Mouse (Mus musculus) adrenal gland, postnatal 10 days (tissue): ENCODE measurements around the gene Acy3. TPM values are rescaled to one million over a fixed set of nuclear protein-coding genes. Genes with fewer than 3 reads are reported as not detected.

Source experiments
- total RNA-seq, 2 experiments: library from RNA; stranded (reverse); gene quantifications; 2 replicates each; pipeline ENCODE4 v1.2.3; 2021

Acy3 gene
- total RNA-seq, 2 experiments from 2014 or later = 32.0 to 33.3 TPM

Other genes starting within 250 kb of the Acy3 start
- gene Kmt5b, start 219.1 kb upstream of the Acy3 start, total RNA-seq = 10 to 100 TPM; 42.2 to 55.8 TPM
- gene Chka, start 134.8 kb upstream of the Acy3 start, total RNA-seq = 10 to 100 TPM; 46.6 to 53.1 TPM
- 10 to 100 TPM; 40.7 to 52.9 TPM for gene Tcirg1, start 79.4 kb upstream of the Acy3 start, total RNA-seq
- gene Ndufs8, start 73.8 kb upstream of the Acy3 start, total RNA-seq = 100 to 1,000 TPM; 409 to 436 TPM
- gene Aldh3b1, start 56.8 kb upstream of the Acy3 start, total RNA-seq = 10 to 100 TPM; 50.9 to 71.0 TPM
- gene Unc93b1, start 51.4 kb upstream of the Acy3 start, total RNA-seq = 10 to 100 TPM; 42.5 to 47.5 TPM
- under 1 TPM; 0.63 to 0.76 TPM for gene Aldh3b3, start 27.9 kb upstream of the Acy3 start, total RNA-seq
- gene Aldh3b2, start 14.2 kb upstream of the Acy3 start, total RNA-seq = 10 to 100 TPM in 1 of 2 experiments, 1 to 10 TPM in 1; 8.9 to 11.2 TPM
- gene Tbx10, start 6.2 kb downstream of the Acy3 start, total RNA-seq = not detected
- 10 to 100 TPM; 39.4 to 40.5 TPM for gene Nudt8, start 14.0 kb downstream of the Acy3 start, total RNA-seq
- 1 to 10 TPM in 1 of 2 experiments, under 1 TPM in 1; 0.72 to 1.9 TPM for gene Gm49405, start 14.1 kb downstream of the Acy3 start, total RNA-seq
- gene Doc2g, start 16.7 kb downstream of the Acy3 start, total RNA-seq = 1 to 10 TPM; 1.3 to 3.0 TPM
- gene Ndufv1, start 26.2 kb downstream of the Acy3 start, total RNA-seq = 100 to 1,000 TPM; 683 to 759 TPM
- gene Gstp1, start 51.4 kb downstream of the Acy3 start, total RNA-seq = 100 to 1,000 TPM; 270 to 316 TPM
- gene Gstp2, start 59.5 kb downstream of the Acy3 start, total RNA-seq = 10 to 100 TPM; 34.9 to 50.2 TPM
- gene Gstp3, start 73.0 kb downstream of the Acy3 start, total RNA-seq = 10 to 100 TPM; 42.6 to 90.1 TPM
- gene Cabp2, start 95.0 kb downstream of the Acy3 start, total RNA-seq = under 1 TPM in 1 of 2 experiments, not detected in 1; 0.63 TPM
- gene Cdk2ap2, start 110.6 kb downstream of the Acy3 start, total RNA-seq = 10 to 100 TPM; 56.3 to 64.1 TPM
- gene Pitpnm1, start 113.4 kb downstream of the Acy3 start, total RNA-seq = 10 to 100 TPM; 59.7 to 75.1 TPM
- gene Aip, start 139.3 kb downstream of the Acy3 start, total RNA-seq = 10 to 100 TPM; 71.5 to 73.4 TPM
- gene Gpr152, start 153.2 kb downstream of the Acy3 start, total RNA-seq = not detected
- gene Cabp4, start 157.5 kb downstream of the Acy3 start, total RNA-seq = 1 to 10 TPM in 1 of 2 experiments, under 1 TPM in 1; 0.69 to 1.9 TPM
- gene Coro1b, start 162.0 kb downstream of the Acy3 start, total RNA-seq = 100 to 1,000 TPM; 185 to 193 TPM
- gene Ptprcap, start 167.0 kb downstream of the Acy3 start, total RNA-seq = 10 to 100 TPM; 11.5 to 14.0 TPM
- 10 to 100 TPM; 26.5 to 38.2 TPM for gene Rps6kb2, start 176.8 kb downstream of the Acy3 start, total RNA-seq
- 1 to 10 TPM; 4.8 to 8.8 TPM for gene Carns1, start 188.9 kb downstream of the Acy3 start, total RNA-seq
- 1 to 10 TPM; 4.2 to 6.6 TPM for gene Tbc1d10c, start 204.7 kb downstream of the Acy3 start, total RNA-seq
- gene Ppp1ca, start 205.5 kb downstream of the Acy3 start, total RNA-seq = 100 to 1,000 TPM; 411 to 414 TPM
- 10 to 100 TPM in 1 of 2 experiments, 1 to 10 TPM in 1; 7.4 to 10.8 TPM for gene Rad9a, start 215.1 kb downstream of the Acy3 start, total RNA-seq
- 1 to 10 TPM; 8.3 to 9.8 TPM for gene Clcf1, start 227.7 kb downstream of the Acy3 start, total RNA-seq
- gene AC109138.7, start 227.8 kb downstream of the Acy3 start, total RNA-seq = not detected
- 10 to 100 TPM; 34.7 to 35.6 TPM for gene Pold4, start 245.3 kb downstream of the Acy3 start, total RNA-seq